Mouse (Mus musculus) forebrain, embryonic 11.5 days (tissue): ENCODE measurements around the gene Btbd10. TPM values are rescaled to one million over a fixed set of nuclear protein-coding genes. Genes with fewer than 3 reads are reported as not detected.
A peak's percentile ranks its signal among the peaks of the same experiment; 100 is the strongest.

Source experiments
- ATAC-seq: fragments of 200-750 bp; cut with Nextera tagmentation; replicated peaks from 2 replicates; pipeline ENCODE4 v1.8.0; 2017; ENCODE audit warnings: moderate TSS enrichment; ENCODE audit not compliant: low FRiP score
- DNase-seq: peaks from one replicate; pipeline ENCODE4 v3.0.0-alpha.2; 2017; ENCODE audit warnings: low spot score
- H3K27ac ChIP-seq: fragments of 300-500 bp; sonication (generic); 2 replicates; pipeline ENCODE4 v1.5.1; 2014; ENCODE audit warnings: low read depth, low read length
- H3K27me3 ChIP-seq: fragments of 300-500 bp; sonication (generic); 2 replicates; pipeline ENCODE4 v1.6.1; 2014; ENCODE audit warnings: mild to moderate bottlenecking, low read length, mixed read lengths; ENCODE audit not compliant: control insufficient read depth, insufficient read depth
- H3K36me3 ChIP-seq: fragments of 300-500 bp; sonication (generic); 2 replicates; pipeline ENCODE4 v1.6.1; 2014; ENCODE audit warnings: mild to moderate bottlenecking, low read length, moderate library complexity, mixed read lengths; ENCODE audit not compliant: control insufficient read depth, insufficient read depth
- H3K4me1 ChIP-seq: fragments of 300-500 bp; sonication (generic); replicated peaks from 2 replicates; pipeline ENCODE4 v1.6.1; 2014; ENCODE audit warnings: low read length, mixed read lengths; ENCODE audit not compliant: control insufficient read depth, insufficient read depth
- H3K4me2 ChIP-seq: fragments of 300-500 bp; sonication (generic); 2 replicates; pipeline ENCODE4 v1.6.1; 2014; ENCODE audit warnings: low read depth, mild to moderate bottlenecking, low read length, moderate library complexity, mixed read lengths; ENCODE audit not compliant: severe bottlenecking
- H3K4me3 ChIP-seq: fragments of 300-500 bp; sonication (generic); 2 replicates; pipeline ENCODE4 v1.5.1; 2014; ENCODE audit warnings: low read depth, low read length
- H3K9ac ChIP-seq: fragments of 300-500 bp; sonication (generic); 2 replicates; pipeline ENCODE4 v1.6.1; 2014; ENCODE audit warnings: low read length
- H3K9me3 ChIP-seq: fragments of 300-500 bp; sonication (generic); 2 replicates; pipeline ENCODE4 v1.6.1; 2016; ENCODE audit warnings: low read length, mixed read lengths; ENCODE audit not compliant: control insufficient read depth
- WGBS: fragments of 180-500 bp; shearing (Covaris S2); extraction: QIAGEN DNeasy Blood & Tissue Kit; methylation state at CpG from one replicate; pipeline ENCODE4 v1.1.7; 2014; 5-methylcytosine and 5-hydroxymethylcytosine counted together
- polyA plus RNA-seq: library from polyadenylated mRNA; unstranded; fragments of >200 nt; fragmentation: Nextera tagmentation; extraction: Ambion mirVana; gene quantifications from 2 replicates; pipeline ENCODE4 v1.2.1, GENCODE M21; 2014

Gene Btbd10
- polyA plus RNA-seq, 1 experiment from 2014 or later, result 33.8 TPM

DNA sequence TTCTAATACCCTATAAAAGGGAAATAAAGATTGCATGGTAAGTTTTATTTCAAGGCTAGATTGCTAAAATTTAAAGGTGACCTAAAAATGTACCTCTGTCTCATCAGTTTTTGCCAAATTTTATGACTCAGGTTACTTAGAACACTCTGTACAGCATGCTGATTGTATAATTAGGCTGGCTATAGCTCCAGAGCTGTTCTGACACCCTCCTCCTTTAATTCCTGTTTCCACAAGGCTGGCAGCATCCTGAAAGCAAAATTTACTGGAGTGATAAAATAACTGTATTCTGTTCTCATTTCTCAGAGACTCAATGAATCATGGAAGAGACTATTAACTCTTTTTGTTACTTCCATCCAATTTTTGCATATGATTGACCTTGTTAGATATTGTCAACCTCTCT is 35.2 kb downstream of the Btbd10 start:
- Histone ChIP-seq H3K4me2 (no peak overlapping the region), H3K4me1 (no peaks in the 10 kb centered on the region), H3K9ac (no peak overlapping the region), H3K36me3 (no peaks in the 10 kb centered on the region), H3K4me3 (no peak overlapping the region), H3K27me3 (no peaks in the 10 kb centered on the region), H3K27ac (no peak overlapping the region), H3K9me3 (no peaks in the 10 kb centered on the region)
- DNase-seq (no peak), ATAC-seq (no peak)

- no peaks in the 10 kb centered on the region for H3K27me3 ChIP-seq
Observed at GRCm38 (mm10) chr7:113320128-113320527, 49.1 kb downstream of the Btbd10 start.

DNA sequence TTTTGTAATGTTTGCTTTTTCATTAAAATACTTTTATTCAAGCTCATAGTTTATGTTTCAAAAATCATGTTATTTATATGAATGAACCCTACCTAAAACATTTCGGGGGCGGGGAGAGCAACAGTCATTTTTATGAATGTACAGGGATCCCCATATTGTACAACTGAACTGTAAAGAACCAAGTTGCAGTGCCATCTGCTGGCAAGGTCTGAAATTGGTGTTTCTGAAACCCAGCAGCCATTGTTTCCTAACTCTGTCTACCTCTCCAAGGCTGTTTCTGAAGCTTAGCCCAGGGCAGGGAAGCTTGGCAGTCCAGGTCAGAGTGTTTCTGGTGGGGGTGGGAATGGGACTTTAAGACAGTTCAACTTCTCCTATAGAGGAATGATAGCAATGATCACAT is 57.4 kb downstream of the Btbd10 start:
- H3K9me3 ChIP-seq, result no peaks in the 10 kb centered on the region
- no peak overlapping the region for H3K4me3 ChIP-seq
- no peaks in the 10 kb centered on the region for H3K36me3 ChIP-seq
- no peak overlapping the region for H3K4me2 ChIP-seq
- H3K9ac ChIP-seq, result no peak overlapping the region
- WGBS, result 31% methylated on average over 2 of the region's 2 CpGs
- ATAC-seq, result no peak
- H3K27ac ChIP-seq, result no peak overlapping the region
- DNase-seq, result peak; percentile 72
- H3K4me1 ChIP-seq, result no peaks in the 10 kb centered on the region
- H3K27me3 ChIP-seq, result no peaks in the 10 kb centered on the region

More at GRCm38 (mm10) chr7:113320128-113320527, 49.1 kb downstream of the Btbd10 start:
- ATAC-seq, result no peak
- no peak overlapping the region for H3K9ac ChIP-seq
- no peak overlapping the region for H3K27ac ChIP-seq
- no peaks in the 10 kb centered on the region for H3K4me1 ChIP-seq
- H3K4me2 ChIP-seq, result no peak overlapping the region
- H3K36me3 ChIP-seq, result no peaks in the 10 kb centered on the region; the same call in 1 of the 2 replicates
- 81% methylated on average over 1 of the region's 1 CpGs for WGBS
- no peak overlapping the region for H3K4me3 ChIP-seq
- DNase-seq, result no peak
- H3K9me3 ChIP-seq, result no peaks in the 10 kb centered on the region

DNA sequence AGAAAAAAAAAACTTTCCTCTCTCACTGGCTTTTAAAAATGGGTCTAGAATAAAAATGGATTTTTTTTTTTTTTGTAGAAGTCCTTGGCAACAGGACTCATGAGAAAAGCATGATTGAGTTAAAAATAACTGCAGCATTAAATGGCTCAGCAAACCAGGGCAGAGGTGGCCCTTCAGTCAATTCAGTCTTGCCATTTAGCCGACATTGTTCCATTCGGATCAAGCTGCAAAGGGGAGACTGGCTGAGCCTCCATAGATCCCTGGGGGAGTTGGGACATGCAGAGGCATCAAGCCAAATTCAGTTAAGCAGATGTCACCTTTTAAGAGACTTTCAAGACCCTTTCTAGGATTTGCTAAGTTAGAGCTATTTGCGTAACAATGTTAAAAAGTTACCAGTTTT is 59.1 kb downstream of the Btbd10 start:
- Histone ChIP-seq H3K9ac (no peak overlapping the region), H3K27ac (no peak overlapping the region), H3K4me1 (no peaks in the 10 kb centered on the region), H3K9me3 (no peaks in the 10 kb centered on the region), H3K4me2 (no peak overlapping the region), H3K27me3 (no peaks in the 10 kb centered on the region), H3K4me3 (no peak overlapping the region), H3K36me3 (no peaks in the 10 kb centered on the region)
- 68% methylated on average over 3 of the region's 3 CpGs for WGBS
- DNase-seq (no peak), ATAC-seq (no peak)

- ATAC-seq (no peak), DNase-seq (no peak)
- Histone ChIP-seq H3K27me3 (no peaks in the 10 kb centered on the region), H3K36me3 (no peaks in the 10 kb centered on the region), H3K4me2 (no peak overlapping the region), H3K4me1 (peaks cover 10% of the 10 kb centered on the region), H3K9me3 (no peaks in the 10 kb centered on the region), H3K27ac (no peak overlapping the region), H3K9ac (no peak overlapping the region), H3K4me3 (no peak overlapping the region)
- WGBS, result 94% methylated on average over 4 of the region's 4 CpGs
Observed at GRCm38 (mm10) chr7:113297813-113298212, 71.4 kb downstream of the Btbd10 start.

GRCm38 (mm10) chr7:113295077-113295890 is 73.9 kb downstream of the Btbd10 start:
- no peak overlapping the region for H3K27ac ChIP-seq
- peak; percentile 76 for DNase-seq
- H3K9me3 ChIP-seq, result no peaks in the 10 kb centered on the region
- peak overlapping the region; percentile 18; the same call in 1 of the 2 replicates for H3K4me2 ChIP-seq
- H3K9ac ChIP-seq, result no peak overlapping the region; the same call in 1 of the 2 replicates
- H3K4me3 ChIP-seq, result no peak overlapping the region
- H3K4me1 ChIP-seq, result peaks cover 10% of the 10 kb centered on the region
- H3K36me3 ChIP-seq, result no peaks in the 10 kb centered on the region
- WGBS, result 39% methylated on average over 17 of the region's 17 CpGs
- ATAC-seq, result 0 out of 2 replicates have a peak, but pooled peaks have one; percentile 49
- no peaks in the 10 kb centered on the region for H3K27me3 ChIP-seq

GRCm38 (mm10) chr7:113294598-113294997 is 74.6 kb downstream of the Btbd10 start:
- Histone ChIP-seq H3K4me1 (peaks cover 10% of the 10 kb centered on the region), H3K36me3 (no peaks in the 10 kb centered on the region), H3K27me3 (no peaks in the 10 kb centered on the region), H3K4me2 (no peak overlapping the region), H3K27ac (no peak overlapping the region), H3K9ac (no peak overlapping the region), H3K4me3 (no peak overlapping the region), H3K9me3 (no peaks in the 10 kb centered on the region)
- DNase-seq (peak; percentile 39), ATAC-seq (no peak)
- 86% methylated on average over 6 of the region's 6 CpGs for WGBS

- Histone ChIP-seq H3K27me3 (no peaks in the 10 kb centered on the region), H3K9ac (no peak overlapping the region), H3K27ac (no peak overlapping the region), H3K36me3 (no peaks in the 10 kb centered on the region), H3K4me3 (no peak overlapping the region), H3K9me3 (no peaks in the 10 kb centered on the region), H3K4me1 (peaks cover 10% of the 10 kb centered on the region), H3K4me2 (no peak overlapping the region)
- DNase-seq (peak; percentile 14), ATAC-seq (no peak)
- 82% methylated on average over 4 of the region's 4 CpGs for WGBS
Observed at GRCm38 (mm10) chr7:113292193-113292592, 77.0 kb downstream of the Btbd10 start.

DNA sequence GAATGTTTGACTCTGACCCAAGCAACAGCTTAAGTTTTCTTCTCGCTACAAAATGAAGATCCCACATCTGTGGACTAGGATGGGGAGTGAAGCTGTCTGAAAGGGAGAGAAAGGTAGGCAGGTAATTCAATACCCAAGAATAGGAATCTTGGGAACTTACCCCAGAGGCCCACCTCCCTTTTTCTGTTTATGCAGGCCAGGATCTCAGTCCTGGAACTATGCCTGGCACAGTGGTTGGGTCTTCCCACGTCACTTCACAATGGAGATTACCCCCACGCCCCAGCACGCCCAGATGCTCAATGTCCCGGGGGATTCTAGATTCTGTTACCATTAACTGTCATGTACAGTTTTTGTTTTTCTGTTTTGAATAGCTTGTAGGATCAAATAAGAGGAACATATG is 77.5 kb downstream of the Btbd10 start:
- 84% methylated on average over 5 of the region's 5 CpGs for WGBS
- Histone ChIP-seq H3K27me3 (no peaks in the 10 kb centered on the region), H3K4me3 (no peak overlapping the region), H3K4me1 (peaks cover 10% of the 10 kb centered on the region), H3K36me3 (no peaks in the 10 kb centered on the region), H3K4me2 (no peak overlapping the region), H3K27ac (no peak overlapping the region), H3K9ac (no peak overlapping the region), H3K9me3 (no peaks in the 10 kb centered on the region)
- peak; percentile 15 for DNase-seq
- no peak for ATAC-seq
